8 mouse cellular contexts compared by ENCODE assay signal in genomic region chr17:24672141-24672540, GRCm38 (mm10). TPM values are rescaled to one million over a fixed set of nuclear protein-coding genes. Genes with fewer than 3 reads are reported as not detected.
DNase-seq lines count a peak whose midpoint lies in the region; ATAC-seq and TF ChIP-seq lines count a peak whose summit lies in the region.

No protein-coding gene starts in this region.

- H3K9ac ChIP-seq in neural tube, embryonic 11.5 days (ENCODE audit: low read length), result no peak overlapping the region
- 0 out of 2 replicates have a peak overlapping the region, but pooled peaks have one; percentile 13 for H3K9ac ChIP-seq in forebrain, embryonic 12.5 days
- H3K9ac ChIP-seq in lung, embryonic 16.5 days (ENCODE audit: low read length), result 0 out of 2 replicates have a peak overlapping the region, but pooled peaks have one; percentile 17

- H3K9me3 ChIP-seq in neural tube, embryonic 11.5 days (ENCODE audit: control insufficient read depth, low read length), result no peaks in the 10 kb centered on the region
- no peaks in the 10 kb centered on the region for H3K9me3 ChIP-seq in forebrain, embryonic 12.5 days
- H3K9me3 ChIP-seq in lung, embryonic 16.5 days (ENCODE audit: control insufficient read depth, low read length), result no peaks in the 10 kb centered on the region

- WGBS in neural tube, embryonic 11.5 days, result 37% methylated on average over 5 of the region's 5 CpGs
- 36% methylated on average over 5 of the region's 5 CpGs for WGBS in forebrain, embryonic 12.5 days
- 13% methylated on average over 5 of the region's 5 CpGs for whole genome bisulfite sequencing in kidney, adult 2 months
- WGBS in lung, embryonic 16.5 days, result 11% methylated on average over 5 of the region's 5 CpGs
- WGBS in cerebellum, adult 2 months, result 29% methylated on average over 5 of the region's 5 CpGs

- no peaks in the 10 kb centered on the region for H3K27me3 ChIP-seq in neural tube, embryonic 11.5 days (ENCODE audit: control insufficient read depth, insufficient read depth, low read length)
- H3K27me3 ChIP-seq in forebrain, embryonic 12.5 days, result no peaks in the 10 kb centered on the region
- H3K27me3 ChIP-seq in kidney, adult 2 months (replicated peaks; ENCODE audit: control insufficient read depth, insufficient read depth, low read length), result no peaks in the 10 kb centered on the region
- H3K27me3 ChIP-seq in lung, embryonic 16.5 days (ENCODE audit: control insufficient read depth, insufficient read depth, low read depth, low read length), result no peaks in the 10 kb centered on the region
- no peaks in the 10 kb centered on the region for H3K27me3 ChIP-seq in cerebellum, adult 2 months (ENCODE audit: control insufficient read depth, insufficient read depth, low read length)

- peaks cover 24% of the 10 kb centered on the region for H3K4me1 ChIP-seq in neural tube, embryonic 11.5 days (ENCODE audit: control insufficient read depth, insufficient read depth, low read length)
- H3K4me1 ChIP-seq in forebrain, embryonic 12.5 days, result peaks cover 38% of the 10 kb centered on the region
- H3K4me1 ChIP-seq in kidney, adult 2 months (ENCODE audit: control insufficient read depth, insufficient read depth, low read length), result peaks cover 14% of the 10 kb centered on the region
- H3K4me1 ChIP-seq in lung, embryonic 16.5 days (replicated peaks; ENCODE audit: control insufficient read depth, insufficient read depth, low read length), result peaks cover 26% of the 10 kb centered on the region
- H3K4me1 ChIP-seq in cerebellum, adult 2 months (ENCODE audit: control insufficient read depth, insufficient read depth, low read length), result peaks cover 31% of the 10 kb centered on the region

- 0 out of 2 replicates have a peak, but pooled peaks cover 3% of the 10 kb centered on the region for H3K36me3 ChIP-seq in neural tube, embryonic 11.5 days (ENCODE audit: control insufficient read depth, insufficient read depth, low read length)
- H3K36me3 ChIP-seq in forebrain, embryonic 12.5 days (replicated peaks), result peaks cover 7% of the 10 kb centered on the region
- H3K36me3 ChIP-seq in kidney, adult 2 months (ENCODE audit: control insufficient read depth, insufficient read depth, low read length), result no peaks in the 10 kb centered on the region
- peaks cover 4% of the 10 kb centered on the region; the same call in 1 of the 2 replicates for H3K36me3 ChIP-seq in lung, embryonic 16.5 days (ENCODE audit: control insufficient read depth, insufficient read depth, low read length)

- no peak for TF ChIP-seq CTCF in kidney, adult 2 months (conservative IDR thresholded peaks at IDR 0.05; ENCODE audit: insufficient read depth, insufficient read length, low read depth, low read length)
- no peak for TF ChIP-seq CTCF in cerebellum, adult 2 months (IDR thresholded peaks at IDR 0.05; ENCODE audit: borderline replicate concordance, insufficient read depth, low read depth, low read length)

- no peak overlapping the region for H3K4me3 ChIP-seq in neural tube, embryonic 11.5 days (ENCODE audit: low read depth, low read length)
- no peak overlapping the region for H3K4me3 ChIP-seq in forebrain, embryonic 12.5 days (replicated peaks)
- no peak overlapping the region for H3K4me3 ChIP-seq in kidney, adult 2 months (ENCODE audit: insufficient read depth, low read depth, low read length)
- H3K4me3 ChIP-seq in lung, embryonic 16.5 days (ENCODE audit: low read length), result no peak overlapping the region
- H3K4me3 ChIP-seq in cerebellum, adult 2 months (replicated peaks; ENCODE audit: insufficient read depth, low read depth, low read length), result no peak overlapping the region

- no peak overlapping the region for H3K27ac ChIP-seq in neural tube, embryonic 11.5 days (ENCODE audit: low read depth, low read length)
- H3K27ac ChIP-seq in forebrain, embryonic 12.5 days, result no peak overlapping the region
- H3K27ac ChIP-seq in kidney, adult 2 months (ENCODE audit: insufficient read depth, low read depth, low read length), result no peak overlapping the region
- H3K27ac ChIP-seq in lung, embryonic 16.5 days (ENCODE audit: low read length), result no peak overlapping the region
- no peak overlapping the region for H3K27ac ChIP-seq in cerebellum, adult 2 months (ENCODE audit: insufficient read depth, low read length)

- no peak for DNase-seq in neural tube, embryonic 11.5 days (ENCODE audit: low spot score)
- DNase-seq in neural tube, embryonic 10.5 days (ENCODE audit: extremely low spot score, low spot score), result no peak
- DNase-seq in kidney, adult 2 months, result peak; percentile 82
- DNase-seq in cerebellum, adult 2 months, result no peak
- no peak for DNase-seq in cerebellum, postnatal 36 days
- DNase-seq in left cerebral cortex, postnatal 4 days, result no peak

- 0 out of 2 replicates have a peak overlapping the region, but pooled peaks have one; percentile 12 for H3K4me2 ChIP-seq in neural tube, embryonic 11.5 days (ENCODE audit: low read depth)
- no peak overlapping the region for H3K4me2 ChIP-seq in forebrain, embryonic 12.5 days
- peak overlapping the region; percentile 90; the same call in 1 of the 2 replicates for H3K4me2 ChIP-seq in lung, embryonic 16.5 days (ENCODE audit: low read depth, low read length)

- TF ChIP-seq POLR2A in kidney, adult 2 months (IDR thresholded peaks at IDR 0.05; ENCODE audit: low read depth, low read length), result no peak
- TF ChIP-seq POLR2A in cerebellum, adult 2 months (IDR thresholded peaks at IDR 0.05; ENCODE audit: borderline replicate concordance, insufficient read depth, low read length), result no peak

- intact Hi-C loops in left cerebral cortex, postnatal 4 days (cut with DNase I), result no loop called here

- no peak for ATAC-seq in neural tube, embryonic 11.5 days (ENCODE audit: insufficient read depth, low FRiP score, low TSS enrichment)
- no peak for ATAC-seq in forebrain, embryonic 12.5 days (ENCODE audit: low FRiP score)
- no peak for ATAC-seq in lung, embryonic 16.5 days (ENCODE audit: low read depth)

RNA-seq across cellular contexts. Expression of gene Zfp598, which starts 2.7 kb away (rescaled TPM):
- polyA plus RNA-seq in neural tube, embryonic 11.5 days (2014; fragmentation: Nextera tagmentation; extraction: Ambion mirVana), result 31.8 and 35.7 TPM in 2 replicates
- 25.5 and 26.9 TPM in 2 replicates for polyA plus RNA-seq in forebrain, embryonic 12.5 days (2016; fragmentation: Nextera tagmentation; extraction: Ambion mirVana)
- 44.3 and 57.6 TPM in 2 replicates for polyA plus RNA-seq in kidney, adult 2 months (2012; rRNA removed)
- polyA plus RNA-seq in lung, embryonic 16.5 days (2015; fragmentation: Nextera tagmentation; extraction: Ambion mirVana), result 15.0 and 18.1 TPM in 2 replicates
- 92.6 and 98.6 TPM in 2 replicates for polyA plus RNA-seq in cerebellum, adult 2 months (2012; rRNA removed)
- total RNA-seq in left cerebral cortex, postnatal 4 days (2021), result 10 to 100 TPM; 45.5 to 48.5 TPM

RNA-seq across cellular contexts. Expression of gene Npw, which starts 13.9 kb away (rescaled TPM):
- not detected in 2 replicates for polyA plus RNA-seq in neural tube, embryonic 11.5 days (2014; fragmentation: Nextera tagmentation; extraction: Ambion mirVana)
- not detected in 2 replicates for polyA plus RNA-seq in forebrain, embryonic 12.5 days (2016; fragmentation: Nextera tagmentation; extraction: Ambion mirVana)
- polyA plus RNA-seq in kidney, adult 2 months (2012; rRNA removed), result not detected in 2 replicates
- 1.1 and 2.3 TPM in 2 replicates for polyA plus RNA-seq in lung, embryonic 16.5 days (2015; fragmentation: Nextera tagmentation; extraction: Ambion mirVana)
- not detected in 2 replicates for polyA plus RNA-seq in cerebellum, adult 2 months (2012; rRNA removed)
- total RNA-seq in left cerebral cortex, postnatal 4 days (2021), result under 1 TPM in 1 of 2 experiments, not detected in 1; 0.66 TPM

RNA-seq across cellular contexts. Expression of gene Syngr3, which starts 17.6 kb away (rescaled TPM):
- 14.6 and 18.1 TPM in 2 replicates for polyA plus RNA-seq in neural tube, embryonic 11.5 days (2014; fragmentation: Nextera tagmentation; extraction: Ambion mirVana)
- 27.8 and 33.5 TPM in 2 replicates for polyA plus RNA-seq in forebrain, embryonic 12.5 days (2016; fragmentation: Nextera tagmentation; extraction: Ambion mirVana)
- polyA plus RNA-seq in kidney, adult 2 months (2012; rRNA removed), result 1.5 and 2.2 TPM in 2 replicates
- polyA plus RNA-seq in lung, embryonic 16.5 days (2015; fragmentation: Nextera tagmentation; extraction: Ambion mirVana), result 1.5 and 1.9 TPM in 2 replicates
- 130 and 132 TPM in 2 replicates for polyA plus RNA-seq in cerebellum, adult 2 months (2012; rRNA removed)
- 100 to 1,000 TPM; 164 to 176 TPM for total RNA-seq in left cerebral cortex, postnatal 4 days (2021)

RNA-seq across cellular contexts. Expression of gene Slc9a3r2, which starts 22.0 kb away (rescaled TPM):
- polyA plus RNA-seq in neural tube, embryonic 11.5 days (2014; fragmentation: Nextera tagmentation; extraction: Ambion mirVana), result 36.7 and 38.8 TPM in 2 replicates
- 18.3 and 21.9 TPM in 2 replicates for polyA plus RNA-seq in forebrain, embryonic 12.5 days (2016; fragmentation: Nextera tagmentation; extraction: Ambion mirVana)
- 111 and 123 TPM in 2 replicates for polyA plus RNA-seq in kidney, adult 2 months (2012; rRNA removed)
- 95.5 and 98.1 TPM in 2 replicates for polyA plus RNA-seq in lung, embryonic 16.5 days (2015; fragmentation: Nextera tagmentation; extraction: Ambion mirVana)
- polyA plus RNA-seq in cerebellum, adult 2 months (2012; rRNA removed), result 140 and 146 TPM in 2 replicates
- total RNA-seq in left cerebral cortex, postnatal 4 days (2021), result 10 to 100 TPM; 40.2 to 43.6 TPM

RNA-seq across cellular contexts. Expression of gene Gfer, which starts 23.8 kb away (rescaled TPM):
- 50.8 and 53.0 TPM in 2 replicates for polyA plus RNA-seq in neural tube, embryonic 11.5 days (2014; fragmentation: Nextera tagmentation; extraction: Ambion mirVana)
- 49.1 and 50.2 TPM in 2 replicates for polyA plus RNA-seq in forebrain, embryonic 12.5 days (2016; fragmentation: Nextera tagmentation; extraction: Ambion mirVana)
- 29.8 and 34.7 TPM in 2 replicates for polyA plus RNA-seq in kidney, adult 2 months (2012; rRNA removed)
- 37.2 and 41.9 TPM in 2 replicates for polyA plus RNA-seq in lung, embryonic 16.5 days (2015; fragmentation: Nextera tagmentation; extraction: Ambion mirVana)
- polyA plus RNA-seq in cerebellum, adult 2 months (2012; rRNA removed), result 26.7 and 30.9 TPM in 2 replicates
- total RNA-seq in left cerebral cortex, postnatal 4 days (2021), result 10 to 100 TPM; 21.0 to 22.7 TPM
